Mouse (Mus musculus) lung, postnatal 25 days (tissue): ENCODE measurements at regions not wholly inside any gene's neighbourhood (a gene's known extent, or its start where the extent isn't known, plus 50 kb on each side); places are given as distances from the start of the nearest gene placed in this dataset.

Experiments
- DNase-seq: peaks from one replicate; pipeline ENCODE4 v3.0.0; 2022; ENCODE audit warnings: low spot score

- DNase-seq, result no peak
Observed at GRCm38 (mm10) chr15:52095629-52096190, 1789.0 kb upstream of the Gm7489 start.

GRCm38 (mm10) chr15:52108761-52109160 lies 1775.9 kb upstream of the Gm7489 start:
- no peak for DNase-seq

- DNase-seq, result no peak
Observed at GRCm38 (mm10) chr15:52114368-52115036, 1770.2 kb upstream of the Gm7489 start.

DNA sequence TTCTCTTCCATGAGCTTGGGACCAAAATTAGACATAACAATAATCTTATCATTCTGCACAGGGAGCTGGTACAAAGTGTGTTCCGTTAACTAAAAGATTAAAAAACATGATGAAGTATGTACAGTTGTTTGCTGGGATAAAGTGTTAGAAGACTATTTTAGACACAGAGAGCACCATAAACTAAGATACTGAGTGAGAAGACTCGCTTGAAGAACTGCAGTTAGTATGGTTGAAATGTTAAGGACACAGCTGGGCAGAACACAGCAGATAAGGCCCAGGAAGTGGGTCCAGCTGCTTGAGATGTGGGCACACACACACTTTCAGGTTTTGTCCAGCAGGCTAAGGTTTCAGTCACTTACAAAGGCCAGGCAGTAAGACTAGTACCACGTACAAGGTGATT lies 1748.0 kb upstream of the Gm7489 start:
- DNase-seq, result no peak

DNA sequence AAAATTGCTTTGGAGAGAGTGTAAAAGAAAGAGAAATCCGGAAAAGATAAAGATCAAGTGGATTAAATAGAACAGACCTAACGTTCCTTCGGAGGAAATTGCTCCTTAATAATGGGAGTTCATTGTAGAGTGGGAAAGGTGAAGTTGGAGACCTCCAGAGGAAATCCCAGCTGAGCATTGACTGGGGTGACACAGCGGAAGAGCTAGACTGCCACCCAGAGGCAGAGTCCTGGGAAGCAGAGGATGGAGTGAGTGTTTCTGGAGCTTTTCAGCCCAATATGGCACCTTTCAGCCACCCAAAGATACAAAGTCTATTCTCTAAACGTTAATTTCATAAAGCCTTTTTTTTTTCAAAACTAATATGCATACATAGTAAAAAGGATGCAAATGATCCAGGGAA lies 1731.3 kb upstream of the Gm7489 start:
- DNase-seq, result peak; percentile 12

DNA sequence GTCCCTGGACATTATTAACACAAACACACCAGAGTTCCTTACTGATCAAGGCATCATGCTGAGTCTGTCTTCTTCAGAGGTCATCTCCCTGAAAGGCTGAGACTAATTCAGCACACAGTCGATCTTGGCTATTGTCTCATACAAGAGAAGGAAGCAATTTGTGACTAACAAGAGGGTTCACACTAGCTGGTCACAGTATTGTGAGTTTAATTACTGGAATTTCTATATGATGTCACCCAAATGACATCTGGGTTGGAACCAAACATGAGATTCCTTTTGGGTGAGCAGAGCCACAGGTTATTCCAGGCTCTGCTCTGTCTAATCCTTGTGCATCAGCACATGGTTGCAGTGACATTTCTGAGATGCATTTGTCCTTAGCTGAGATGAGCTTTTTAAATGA lies 1728.9 kb upstream of the Gm7489 start:
- DNase-seq, result no peak

DNA sequence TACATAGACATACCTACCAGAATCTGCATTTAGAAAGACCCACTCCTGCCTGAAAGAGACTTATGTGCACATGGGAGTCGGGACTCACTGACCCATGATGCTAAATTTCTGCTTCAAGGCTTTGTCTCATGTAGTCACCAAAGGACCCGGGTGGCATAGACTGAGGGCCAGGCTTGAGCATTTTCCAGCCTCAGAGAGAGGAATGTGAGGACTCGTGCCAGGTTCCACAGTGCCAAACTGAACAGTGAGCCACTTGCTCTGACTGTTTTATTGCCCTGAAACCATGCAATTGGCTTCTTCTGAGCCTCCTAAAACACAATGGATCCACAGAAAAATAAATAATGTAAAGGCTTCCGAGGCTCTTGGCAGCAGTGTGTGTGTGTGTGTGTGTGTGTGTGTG lies 1727.9 kb upstream of the Gm7489 start:
- DNase-seq, result no peak

DNA sequence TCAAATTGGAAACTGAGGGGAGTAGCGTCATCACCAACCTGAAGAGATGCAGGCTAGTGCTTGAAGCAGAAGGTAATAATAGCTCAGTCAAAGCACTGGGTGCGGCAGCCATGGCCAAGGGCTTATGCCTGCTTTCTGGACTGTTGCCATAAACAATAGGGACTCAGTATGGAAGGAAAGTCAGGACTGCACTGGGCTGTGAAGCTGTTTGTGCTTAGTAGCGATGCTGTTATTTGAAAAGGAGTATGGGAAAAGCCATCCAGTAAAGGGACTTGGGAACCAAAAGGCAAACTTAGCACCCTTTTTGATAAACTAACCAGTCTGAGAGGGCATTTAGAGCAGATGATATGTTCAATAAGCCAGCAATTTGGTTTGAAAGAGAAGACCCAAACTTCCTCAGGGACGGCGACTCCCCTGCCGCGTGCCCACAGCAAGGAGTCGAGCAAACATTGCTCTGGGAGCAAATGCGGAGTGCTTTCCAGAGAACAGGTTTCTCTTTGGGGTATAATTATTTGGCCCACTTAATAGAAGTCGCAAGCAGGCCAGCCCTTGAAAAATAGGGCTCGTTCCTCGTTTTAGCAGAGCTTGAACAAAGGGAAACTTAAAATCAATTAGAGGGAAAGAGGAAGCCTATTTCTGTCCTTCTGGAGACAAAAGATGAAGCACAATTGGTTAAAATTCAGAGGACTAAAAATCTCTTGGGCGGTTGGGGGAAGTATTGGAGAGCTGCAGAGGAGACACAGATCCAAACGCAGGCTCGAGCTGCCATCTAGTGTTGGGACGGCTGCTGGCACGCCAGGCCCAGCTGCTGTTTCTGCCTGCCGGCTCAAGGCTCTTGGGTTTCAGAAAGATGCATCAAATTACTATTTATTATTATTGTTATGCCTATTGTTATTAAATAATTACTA lies 1724.3 kb upstream of the Gm7489 start:
- peak; percentile 64 for DNase-seq

GRCm38 (mm10) chr15:52161089-52161442 lies 1723.6 kb upstream of the Gm7489 start:
- no peak for DNase-seq

- DNase-seq, result no peak
Observed at GRCm38 (mm10) chr15:52161568-52162316, 1723.0 kb upstream of the Gm7489 start.

- DNase-seq, result no peak
Observed at GRCm38 (mm10) chr15:52166144-52166543, 1718.6 kb upstream of the Gm7489 start.

DNA sequence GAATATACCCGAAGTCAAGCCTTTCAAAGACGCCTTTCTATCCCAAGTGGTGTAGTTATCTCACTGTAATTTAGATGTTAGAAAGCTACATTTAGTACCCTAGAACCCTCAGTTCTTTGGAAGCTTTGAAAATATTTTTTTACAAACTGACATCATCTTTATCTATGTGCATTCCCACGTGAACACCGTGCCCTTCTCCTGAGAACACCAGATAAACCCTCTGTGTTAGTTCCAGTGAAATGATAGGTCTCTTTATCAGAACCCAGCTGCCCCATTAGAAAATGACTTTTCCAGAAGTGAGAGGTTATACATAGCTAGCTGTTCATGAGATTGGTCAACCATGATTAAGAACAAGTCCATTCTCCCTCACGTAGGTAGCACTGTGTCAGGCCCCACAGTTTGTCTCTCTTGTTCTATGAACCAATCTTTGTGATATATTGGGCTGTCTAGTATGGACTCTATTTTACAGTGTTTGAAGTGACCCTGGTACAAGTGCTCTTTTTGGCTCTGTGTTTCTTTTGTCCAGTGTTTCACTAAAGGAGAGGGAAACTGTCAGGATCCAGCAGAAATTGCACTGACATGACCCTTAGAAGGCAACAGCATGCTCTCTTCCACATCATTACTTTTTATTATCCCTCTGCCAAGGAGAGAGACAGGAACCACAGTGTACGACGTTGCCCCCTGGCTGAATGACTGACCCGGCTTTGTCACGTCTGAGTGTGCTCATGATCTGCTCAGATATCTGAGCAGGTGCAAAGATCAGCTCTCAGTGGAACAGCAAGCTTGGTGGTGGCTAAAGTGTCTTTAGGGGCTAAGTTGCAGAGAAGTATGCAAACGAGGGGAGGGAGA lies 1717.9 kb upstream of the Gm7489 start:
- no peak for DNase-seq

GRCm38 (mm10) chr15:52167811-52168210 lies 1716.9 kb upstream of the Gm7489 start:
- DNase-seq, result no peak

- DNase-seq, result no peak
Observed at GRCm38 (mm10) chr15:52176951-52177350, 1707.8 kb upstream of the Gm7489 start.

GRCm38 (mm10) chr15:52178668-52179067 lies 1706.0 kb upstream of the Gm7489 start:
- no peak for DNase-seq

GRCm38 (mm10) chr15:52179379-52179778 lies 1705.3 kb upstream of the Gm7489 start:
- DNase-seq, result no peak

- DNase-seq, result no peak
Observed at GRCm38 (mm10) chr15:52191176-52191575, 1693.5 kb upstream of the Gm7489 start.

DNA sequence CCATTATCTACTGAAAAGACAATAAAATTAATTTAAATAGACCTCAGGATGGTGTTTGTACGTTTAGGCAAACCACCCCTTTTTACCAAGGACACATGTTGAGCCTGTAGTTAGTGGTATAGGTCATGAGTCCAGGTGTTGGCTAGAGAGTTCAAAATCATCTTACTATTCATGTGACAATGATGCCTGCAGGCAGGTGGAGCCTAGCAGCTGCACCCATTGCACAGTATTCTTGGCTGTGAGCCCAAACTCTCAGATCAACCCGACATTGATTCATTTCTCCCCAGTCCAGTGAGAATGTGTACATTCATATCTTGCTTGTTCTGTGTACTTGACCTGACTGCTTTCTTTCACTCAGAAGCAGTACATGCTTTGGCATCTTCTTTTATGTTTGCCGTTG lies 1677.4 kb upstream of the Gm7489 start:
- no peak for DNase-seq

DNA sequence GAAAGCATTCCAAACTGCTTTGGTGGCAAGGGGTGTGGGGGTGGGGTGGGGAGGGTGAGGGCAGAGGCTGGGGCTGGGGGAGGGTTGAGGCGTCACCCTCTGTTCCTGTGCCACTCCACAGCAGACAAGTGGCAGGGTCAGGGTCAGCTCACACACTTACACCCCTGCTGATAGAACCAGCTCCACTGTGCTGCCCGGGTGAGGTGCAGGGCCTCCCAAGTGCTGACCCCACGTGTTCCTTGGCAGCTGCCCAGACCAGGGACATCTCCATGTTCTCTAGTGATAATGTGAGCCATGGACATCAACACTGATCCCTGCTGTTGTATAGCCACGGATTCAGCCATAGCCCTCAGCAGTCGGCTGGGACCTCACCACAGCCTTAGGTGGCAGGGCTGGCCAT lies 1652.3 kb upstream of the Gm7489 start:
- no peak for DNase-seq

- DNase-seq, result peak; percentile 11
Observed at GRCm38 (mm10) chr15:52236220-52236619, 1648.5 kb upstream of the Gm7489 start.

GRCm38 (mm10) chr15:52242890-52243289 lies 1641.8 kb upstream of the Gm7489 start:
- no peak for DNase-seq
